Mouse (Mus musculus) frontal cortex, postnatal 14 days (tissue): ENCODE measurements around the gene Olfr348.

Experiments
- DNase-seq, 2 experiments: peaks; one replicate each; pipeline ENCODE4 v3.0.0; 2022; ENCODE audit warnings: low spot score in 2 of 2

Olfr348 gene

GRCm38 (mm10) chr2:36783976-36784375, at the start of gene Olfr348:
Gene Olfr348, plus strand, starts transcription at chr2:36784276.
- no peak for DNase-seq

- no peak for DNase-seq
Measured at GRCm38 (mm10) chr2:36736226-36736625, 47.9 kb upstream of the Olfr348 start.

- DNase-seq, result no peak
Measured at GRCm38 (mm10) chr2:36790238-36790637, 6.2 kb downstream of the Olfr348 start, which contains the start of gene Olfr50. Gene Olfr50, plus strand, starts transcription at chr2:36790538.

DNA sequence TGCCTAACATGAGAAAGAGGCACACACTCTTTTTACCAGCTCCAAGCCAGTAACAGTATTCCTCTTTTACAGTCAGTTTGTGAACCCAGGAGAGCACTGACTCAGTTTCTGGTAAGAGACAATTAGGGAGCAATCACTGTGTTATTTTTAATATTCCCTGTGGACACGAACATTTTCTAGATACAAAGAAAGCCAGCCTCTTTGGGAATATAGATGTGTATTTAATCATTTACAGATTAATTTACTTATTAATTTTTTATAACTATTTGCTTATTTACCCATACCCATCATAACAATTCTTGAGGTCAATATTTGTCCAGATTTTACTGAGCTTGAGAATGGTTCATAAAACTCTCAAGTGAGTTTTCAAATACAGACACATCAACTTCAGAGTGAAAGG, 32.9 kb downstream of the Olfr348 start, which contains the start of gene Olfr3:
Olfr3 (minus strand) TSS at position 101 of the 400 bp plus-strand sequence.
- DNase-seq, result no peak
